In the genomic region with DNA sequence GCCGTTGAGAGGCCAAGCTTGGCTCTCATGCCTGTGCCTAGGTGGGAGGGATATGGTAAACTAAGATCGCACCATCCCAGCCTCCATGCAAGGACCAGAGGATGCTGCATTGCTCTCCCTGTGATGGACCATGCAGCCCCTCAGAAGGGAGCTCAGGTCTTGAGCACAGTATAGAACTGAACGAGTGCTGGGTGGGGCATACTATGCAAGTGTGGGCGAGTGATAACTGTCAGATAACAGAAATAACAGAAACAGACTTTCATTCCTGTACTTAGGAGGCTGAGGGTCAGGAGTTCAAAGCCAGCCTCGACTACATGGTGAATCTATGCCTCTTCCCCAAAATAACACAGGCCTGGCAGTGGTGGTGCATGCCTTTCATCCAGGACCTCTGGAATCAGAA, we compare ENCODE assay signal across 1 mouse cellular context.
TF ChIP-seq lines count a peak whose summit lies in the region.

No protein-coding gene starts in this region.

TF ChIP-seq in MEL, 35 proteins besides CTCF, POLR2A, EP300 and RAD21:
- TF ChIP-seq MYB (IDR thresholded peaks at IDR 0.05; ENCODE audit: low read depth, low read length) (peak; percentile 92), TCF12 (IDR thresholded peaks at IDR 0.05; ENCODE audit: low read depth, low read length) (peak; percentile 56), MEF2A (IDR thresholded peaks at IDR 0.05; ENCODE audit: extremely low read depth, insufficient replicate concordance, low read depth, low read length, poor library complexity, severe bottlenecking) (no peak), GATA1 (IDR thresholded peaks at IDR 0.05; ENCODE audit: low read depth, low read length) (peak; percentile 74), MAZ (IDR thresholded peaks at IDR 0.05; ENCODE audit: low read depth, low read length) (0 out of 2 replicates have a peak, but pooled peaks have one; percentile 23), CHD2 (IDR thresholded peaks at IDR 0.05; ENCODE audit: low read length) (no peak), ZKSCAN1 (IDR thresholded peaks at IDR 0.05; ENCODE audit: low read depth, low read length) (no peak), POLR2AphosphoS2 (IDR thresholded peaks at IDR 0.05; ENCODE audit: low read length) (no peak), ETS1 (IDR thresholded peaks at IDR 0.05; ENCODE audit: low read depth, low read length) (0 out of 2 replicates have a peak, but pooled peaks have one; percentile 7), RCOR1 (IDR thresholded peaks at IDR 0.05; ENCODE audit: low read depth, low read length) (no peak), MYC (IDR thresholded peaks at IDR 0.05; ENCODE audit: low read depth, low read length) (0 out of 2 replicates have a peak, but pooled peaks have one; percentile 12), ZNF384 (IDR thresholded peaks at IDR 0.05; ENCODE audit: low read depth, low read length) (no peak)
